34 mouse cellular contexts compared by ENCODE assay signal in genomic region chr9:74858111-74858510, GRCm38 (mm10). TPM values are rescaled to one million over a fixed set of nuclear protein-coding genes. Genes with fewer than 3 reads are reported as not detected.
"Had no signal": no experiment of that assay in that cellular context is flagged by ENCODE, and none has a peak within 500 bp of the region (broad histone marks: within the 10 kb centered on the region; RNA-seq: fewer than 3 reads in every experiment).

No protein-coding gene starts in this region.

- DNase-seq: cerebellum, adult 2 months; cerebellum, adult 8-10 months; cerebellum, adult 9-10 months; cerebellum, adult 9-11 months; cerebellum, postnatal 14 days; cerebellum, postnatal 25 days; cerebellum, postnatal 36 days; forebrain, postnatal 0 days; gastrocnemius, adult 2 months; gastrocnemius, postnatal 10 days; gastrocnemius, postnatal 14 days; gastrocnemius, postnatal 25 days; gastrocnemius, postnatal 36 days; heart, adult 18-20 months; heart, adult 2 months had no signal

- H3K4me2 ChIP-seq: embryonic facial prominence, embryonic 12.5 days; embryonic facial prominence, embryonic 13.5 days; embryonic facial prominence, embryonic 15.5 days; forebrain, embryonic 12.5 days; forebrain, embryonic 13.5 days; forebrain, embryonic 15.5 days had no signal

- H3K36me3 ChIP-seq: embryonic facial prominence, embryonic 10.5 days; embryonic facial prominence, embryonic 12.5 days; embryonic facial prominence, embryonic 13.5 days; embryonic facial prominence, embryonic 15.5 days; forebrain, embryonic 10.5 days; forebrain, embryonic 12.5 days; forebrain, embryonic 15.5 days; heart, embryonic 10.5 days had no signal

- H3K4me3 ChIP-seq: embryonic facial prominence, embryonic 10.5 days; embryonic facial prominence, embryonic 12.5 days; embryonic facial prominence, embryonic 13.5 days; embryonic facial prominence, embryonic 15.5 days; erythroblast, embryonic 14.5 days; forebrain, embryonic 10.5 days; forebrain, embryonic 12.5 days; forebrain, embryonic 13.5 days; forebrain, embryonic 15.5 days; gastrocnemius, adult 2 months; heart, adult 2 months; heart, embryonic 10.5 days had no signal

- H3K9me3 ChIP-seq: embryonic facial prominence, embryonic 10.5 days; embryonic facial prominence, embryonic 12.5 days; embryonic facial prominence, embryonic 13.5 days; embryonic facial prominence, embryonic 15.5 days; forebrain, embryonic 10.5 days; forebrain, embryonic 12.5 days; forebrain, embryonic 13.5 days; forebrain, embryonic 15.5 days; heart, embryonic 10.5 days had no signal

- H3K9ac ChIP-seq: embryonic facial prominence, embryonic 12.5 days; embryonic facial prominence, embryonic 13.5 days; embryonic facial prominence, embryonic 15.5 days; forebrain, embryonic 12.5 days; forebrain, embryonic 13.5 days; forebrain, embryonic 15.5 days; forebrain, postnatal 0 days had no signal

- H3K27ac ChIP-seq: embryonic facial prominence, embryonic 10.5 days; embryonic facial prominence, embryonic 12.5 days; embryonic facial prominence, embryonic 13.5 days; embryonic facial prominence, embryonic 15.5 days; forebrain, embryonic 10.5 days; forebrain, embryonic 12.5 days; forebrain, embryonic 13.5 days; forebrain, embryonic 15.5 days; gastrocnemius, adult 2 months; heart, adult 2 months; heart, embryonic 10.5 days had no signal

- ATAC-seq: forebrain, embryonic 13.5 days; forebrain, embryonic 14.5 days; forebrain, embryonic 15.5 days; forebrain, embryonic 16.5 days; forebrain, postnatal 0 days had no signal

RNA-seq across cellular contexts. Expression of gene Onecut1, which starts 3.6 kb away (rescaled TPM):
- total RNA-seq: common myeloid progenitor, adult 5-6 weeks; gastrocnemius, adult 18-20 months; gastrocnemius, adult 2 months; gastrocnemius, adult 8-10 months; gastrocnemius, postnatal 10 days; gastrocnemius, postnatal 14 days; gastrocnemius, postnatal 25 days; gastrocnemius, postnatal 36 days; gastrocnemius, postnatal 4 days; granulocyte monocyte progenitor cell, adult 5-6 weeks; heart, adult 18-20 months; heart, adult 2 months; heart, adult 8-10 months had no signal
- polyA plus RNA-seq: embryonic facial prominence, embryonic 13.5 days; erythroblast, embryonic 14.5 days; gonadal fat pad, adult 2 months; heart, adult 2 months had no signal
